Mouse (Mus musculus): ENCODE measurements around the gene Dock4. TPM values are rescaled to one million over a fixed set of nuclear protein-coding genes. Genes with fewer than 3 reads are reported as not detected.
A peak's percentile ranks its signal among the peaks of the same experiment; 100 is the strongest.

The Dock4 gene
- 6.4 and 9.6 TPM in 2 replicates for polyA plus RNA-seq (2015; fragmentation: Nextera tagmentation; extraction: Ambion mirVana)

DNA sequence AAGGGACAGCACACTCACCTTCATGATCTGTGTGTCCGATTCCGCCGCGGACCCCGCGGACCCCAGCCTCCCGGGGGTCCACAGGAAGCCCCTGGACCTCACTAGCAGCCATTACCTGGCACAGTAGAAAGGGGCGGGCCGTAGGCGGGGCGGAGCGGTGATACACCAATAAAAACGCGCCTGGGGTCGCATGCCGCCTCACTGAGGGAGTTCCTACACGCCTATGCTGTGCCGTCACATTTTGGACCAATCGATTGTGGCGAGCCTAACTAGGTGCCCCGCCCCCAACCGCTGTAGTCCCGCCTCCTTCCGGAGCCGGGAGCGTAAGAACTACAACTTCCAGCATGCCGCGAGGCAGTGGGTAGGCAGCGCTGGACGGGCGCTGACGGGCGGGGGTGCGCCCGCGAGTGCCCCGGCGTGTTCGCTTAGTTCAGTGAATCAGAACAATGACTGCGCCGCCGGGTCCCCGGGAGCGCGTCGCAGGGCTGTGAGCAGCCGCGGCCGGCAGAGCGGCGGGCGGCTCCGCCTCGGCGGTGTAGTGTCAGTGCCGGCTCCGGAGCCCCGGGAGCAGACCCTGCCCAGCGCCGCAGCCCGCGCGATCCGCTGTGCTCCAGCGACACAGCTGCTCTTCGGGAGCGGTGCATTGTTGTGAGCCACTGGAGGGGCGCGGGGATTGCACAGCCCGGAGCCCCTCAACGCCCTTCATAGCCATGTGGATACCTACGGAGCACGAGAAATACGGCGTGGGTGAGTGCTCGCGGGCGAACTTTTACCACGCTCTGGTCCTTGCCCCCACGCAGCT, at the start of gene Dock4, which contains the start of gene Zfp277:
Gene Dock4 (plus strand): TSS at position 305 of the 802 bp plus-strand sequence.
Gene Zfp277 (minus strand): TSS at position 255 of the 802 bp plus-strand sequence.
- Histone ChIP-seq H3K4me1 (ENCODE audit: control insufficient read depth, insufficient read depth, low read length) (peaks cover 18% of the 10 kb centered on the region), H3K27me3 (ENCODE audit: control insufficient read depth, insufficient read depth, low read length) (no peaks in the 10 kb centered on the region), H3K9ac (ENCODE audit: low read length) (peak within 1 kb of the TSS; percentile 90), H3K4me3 (ENCODE audit: low read length) (peak within 1 kb of the TSS; percentile 82), H3K27ac (ENCODE audit: low read length) (peak within 1 kb of the TSS; percentile 82), H3K4me2 (ENCODE audit: low read depth, low read length) (peak within 1 kb of the TSS; percentile 97), H3K36me3 (ENCODE audit: control insufficient read depth, insufficient read depth) (no peaks in the 10 kb centered on the region), H3K9me3 (replicated peaks; ENCODE audit: control insufficient read depth, low read length) (no peaks in the 10 kb centered on the region)
- WGBS, result under 1% methylated on average over 80 of the region's 80 CpGs
- peak; percentile 98 for ATAC-seq (replicated peaks; ENCODE audit: extremely low read depth, insufficient read depth, low FRiP score)

DNA sequence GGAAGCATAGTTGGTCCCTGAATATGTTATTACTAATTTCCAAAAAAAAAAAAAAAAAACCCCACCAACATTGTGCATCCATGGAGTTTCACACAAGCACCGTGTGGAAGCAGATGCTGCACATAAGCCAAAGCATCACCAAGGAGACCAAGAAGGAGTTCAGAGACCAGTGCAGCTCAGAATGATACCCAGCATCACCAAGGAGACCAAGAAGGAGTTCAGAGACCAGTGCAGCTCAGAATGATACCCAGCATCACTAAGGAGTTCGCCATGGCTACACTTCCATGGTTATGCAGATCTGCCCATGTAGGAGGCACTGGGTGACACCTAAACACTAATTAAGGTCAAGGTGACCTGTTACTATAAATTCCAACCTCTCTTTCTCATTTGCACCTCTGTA, 46.8 kb upstream of the Dock4 start:
- Histone ChIP-seq H3K4me3 (ENCODE audit: low read length) (no peak overlapping the region), H3K27ac (ENCODE audit: low read length) (no peak overlapping the region), H3K27me3 (ENCODE audit: control insufficient read depth, insufficient read depth, low read length) (no peaks in the 10 kb centered on the region), H3K9ac (ENCODE audit: low read length) (no peak overlapping the region), H3K9me3 (replicated peaks; ENCODE audit: control insufficient read depth, low read length) (no peaks in the 10 kb centered on the region), H3K4me2 (ENCODE audit: low read depth, low read length) (no peak overlapping the region), H3K36me3 (ENCODE audit: control insufficient read depth, insufficient read depth) (no peaks in the 10 kb centered on the region), H3K4me1 (ENCODE audit: control insufficient read depth, insufficient read depth, low read length) (no peaks in the 10 kb centered on the region)
- no peak for ATAC-seq (replicated peaks; ENCODE audit: extremely low read depth, insufficient read depth, low FRiP score)
- 90% methylated on average over 2 of the region's 2 CpGs for WGBS

DNA sequence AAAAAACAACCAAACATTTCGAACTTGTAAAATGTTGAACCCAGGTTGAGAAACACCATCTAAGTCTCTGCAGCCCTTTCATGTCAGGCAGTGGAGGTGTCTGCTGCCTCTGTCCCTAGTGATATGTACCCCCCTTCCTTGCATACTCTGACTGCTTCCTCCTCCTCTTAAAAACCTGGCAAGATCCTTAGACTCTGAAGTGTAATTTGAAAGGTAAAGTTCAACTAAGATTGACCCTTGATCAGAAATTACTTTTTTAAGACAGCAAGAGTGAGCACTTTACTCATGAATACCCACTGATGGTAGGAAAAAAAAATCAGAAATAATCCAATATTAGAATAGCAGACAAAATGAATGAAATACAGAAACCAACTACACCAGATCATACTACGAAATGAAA, 46.4 kb upstream of the Dock4 start:
- Histone ChIP-seq H3K9me3 (replicated peaks; ENCODE audit: control insufficient read depth, low read length) (no peaks in the 10 kb centered on the region), H3K27me3 (ENCODE audit: control insufficient read depth, insufficient read depth, low read length) (no peaks in the 10 kb centered on the region), H3K4me3 (ENCODE audit: low read length) (no peak overlapping the region), H3K9ac (ENCODE audit: low read length) (no peak overlapping the region), H3K36me3 (ENCODE audit: control insufficient read depth, insufficient read depth) (no peaks in the 10 kb centered on the region), H3K4me1 (ENCODE audit: control insufficient read depth, insufficient read depth, low read length) (no peaks in the 10 kb centered on the region), H3K27ac (ENCODE audit: low read length) (no peak overlapping the region), H3K4me2 (ENCODE audit: low read depth, low read length) (no peak overlapping the region)
- WGBS, result 95% methylated on average over 2 of the region's 2 CpGs
- no peak for ATAC-seq (replicated peaks; ENCODE audit: extremely low read depth, insufficient read depth, low FRiP score)

DNA sequence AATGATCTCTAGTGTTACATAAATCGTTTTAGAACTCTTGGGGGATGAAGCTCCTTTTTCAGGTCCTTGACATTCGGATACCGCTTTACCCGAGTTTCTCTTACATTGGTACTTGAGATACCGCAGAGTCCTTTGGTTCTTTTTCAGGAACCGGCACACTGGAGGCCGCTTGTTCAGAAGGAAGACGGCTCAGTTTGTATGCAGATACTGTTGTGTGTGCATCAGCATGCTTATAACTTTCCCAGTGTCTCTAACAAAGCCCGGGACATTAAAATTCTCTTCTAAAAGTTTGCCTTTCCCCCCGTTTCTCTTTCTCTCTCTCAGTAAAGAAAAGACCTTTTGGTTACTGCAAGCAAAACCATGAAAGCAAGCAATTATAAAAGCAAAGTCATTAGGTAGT, 45.9 kb upstream of the Dock4 start:
- Histone ChIP-seq H3K4me1 (ENCODE audit: control insufficient read depth, insufficient read depth, low read length) (no peaks in the 10 kb centered on the region), H3K9me3 (replicated peaks; ENCODE audit: control insufficient read depth, low read length) (no peaks in the 10 kb centered on the region), H3K27me3 (ENCODE audit: control insufficient read depth, insufficient read depth, low read length) (no peaks in the 10 kb centered on the region), H3K36me3 (ENCODE audit: control insufficient read depth, insufficient read depth) (no peaks in the 10 kb centered on the region), H3K4me2 (ENCODE audit: low read depth, low read length) (no peak overlapping the region), H3K27ac (ENCODE audit: low read length) (no peak overlapping the region), H3K9ac (ENCODE audit: low read length) (no peak overlapping the region), H3K4me3 (ENCODE audit: low read length) (no peak overlapping the region)
- no peak for ATAC-seq (replicated peaks; ENCODE audit: extremely low read depth, insufficient read depth, low FRiP score)
- WGBS, result 88% methylated on average over 10 of the region's 10 CpGs

DNA sequence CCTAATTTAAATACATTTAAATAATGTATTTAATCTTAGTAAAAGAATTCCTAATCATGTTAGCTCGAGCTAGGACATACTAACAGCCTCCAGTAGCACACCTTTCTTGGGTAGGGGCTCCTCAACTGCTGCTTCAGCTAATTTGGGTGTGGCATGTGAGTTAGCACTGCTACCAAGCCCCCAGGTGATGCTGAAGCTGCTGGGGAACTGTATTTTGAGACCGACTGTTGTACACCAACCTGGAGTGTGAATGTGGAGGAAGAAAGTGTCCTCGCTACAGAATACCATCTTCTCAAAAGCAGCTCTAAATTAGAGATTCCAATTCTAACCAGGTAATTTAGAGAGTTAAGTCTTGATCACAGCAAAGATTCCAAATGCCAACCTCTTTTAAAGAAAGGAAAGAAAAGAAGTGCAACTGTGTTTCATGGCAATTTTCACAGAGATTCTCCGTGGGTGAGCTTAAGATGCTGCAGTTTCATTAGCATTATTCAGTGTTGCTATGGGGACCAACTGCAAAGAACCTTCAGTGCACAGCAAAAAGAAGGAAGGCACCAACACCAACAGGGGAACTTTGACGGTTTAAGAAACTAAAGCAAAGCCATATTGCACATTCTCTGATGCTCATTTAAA, 31.0 kb upstream of the Dock4 start:
- H3K36me3 ChIP-seq (ENCODE audit: control insufficient read depth, insufficient read depth), result peaks cover under 1% of the 10 kb centered on the region
- ATAC-seq (replicated peaks; ENCODE audit: extremely low read depth, insufficient read depth, low FRiP score), result no peak
- H3K4me1 ChIP-seq (ENCODE audit: control insufficient read depth, insufficient read depth, low read length), result peaks cover 9% of the 10 kb centered on the region; the same call in 1 of the 2 replicates
- WGBS, result 85% methylated on average over 5 of the region's 5 CpGs
- peaks cover under 1% of the 10 kb centered on the region; the same call in 1 of the 2 replicates for H3K9me3 ChIP-seq (replicated peaks; ENCODE audit: control insufficient read depth, low read length)
- no peak overlapping the region for H3K4me3 ChIP-seq (ENCODE audit: low read length)
- no peak overlapping the region for H3K4me2 ChIP-seq (ENCODE audit: low read depth, low read length)
- no peaks in the 10 kb centered on the region for H3K27me3 ChIP-seq (ENCODE audit: control insufficient read depth, insufficient read depth, low read length)
- no peak overlapping the region for H3K9ac ChIP-seq (ENCODE audit: low read length)
- H3K27ac ChIP-seq (ENCODE audit: low read length), result no peak overlapping the region

DNA sequence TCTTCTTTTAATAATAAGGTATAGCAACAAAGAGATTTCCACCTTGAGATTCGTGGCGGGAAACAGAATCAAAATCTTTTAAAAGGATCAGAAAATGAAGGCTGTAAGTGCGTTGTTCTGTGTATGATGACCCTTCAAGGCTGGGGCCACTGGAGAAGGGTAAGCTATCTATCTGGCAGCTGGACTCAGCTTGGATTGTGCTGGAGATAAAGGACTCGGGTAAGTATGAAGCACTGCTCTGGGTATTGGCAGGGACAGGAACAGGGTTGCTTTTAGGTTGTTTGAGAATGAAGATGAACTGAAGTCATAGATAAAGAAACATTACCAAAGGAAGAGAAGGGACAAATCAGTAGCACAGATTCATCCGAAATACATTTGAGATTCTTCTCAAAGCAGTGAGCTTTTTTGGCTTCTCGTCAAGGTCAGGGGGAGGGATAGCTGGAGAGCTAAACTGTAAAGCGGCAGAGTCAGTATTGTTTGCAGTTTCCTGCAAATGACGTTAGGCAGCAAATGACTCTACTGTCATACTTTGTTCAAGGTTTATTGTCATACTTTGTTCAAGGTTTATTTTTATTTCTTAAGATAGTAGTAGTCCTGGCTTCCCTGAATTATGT, 30.3 kb upstream of the Dock4 start:
- H3K27me3 ChIP-seq (ENCODE audit: control insufficient read depth, insufficient read depth, low read length), result no peaks in the 10 kb centered on the region
- ATAC-seq (replicated peaks; ENCODE audit: extremely low read depth, insufficient read depth, low FRiP score), result no peak
- no peak overlapping the region for H3K27ac ChIP-seq (ENCODE audit: low read length)
- no peak overlapping the region for H3K4me2 ChIP-seq (ENCODE audit: low read depth, low read length)
- H3K9me3 ChIP-seq (replicated peaks; ENCODE audit: control insufficient read depth, low read length), result no peaks in the 10 kb centered on the region
- H3K9ac ChIP-seq (ENCODE audit: low read length), result no peak overlapping the region
- WGBS, result 59% methylated on average over 8 of the region's 8 CpGs
- H3K4me1 ChIP-seq (ENCODE audit: control insufficient read depth, insufficient read depth, low read length), result peaks cover 9% of the 10 kb centered on the region; the same call in 1 of the 2 replicates
- no peak overlapping the region for H3K4me3 ChIP-seq (ENCODE audit: low read length)
- no peaks in the 10 kb centered on the region for H3K36me3 ChIP-seq (ENCODE audit: control insufficient read depth, insufficient read depth)

DNA sequence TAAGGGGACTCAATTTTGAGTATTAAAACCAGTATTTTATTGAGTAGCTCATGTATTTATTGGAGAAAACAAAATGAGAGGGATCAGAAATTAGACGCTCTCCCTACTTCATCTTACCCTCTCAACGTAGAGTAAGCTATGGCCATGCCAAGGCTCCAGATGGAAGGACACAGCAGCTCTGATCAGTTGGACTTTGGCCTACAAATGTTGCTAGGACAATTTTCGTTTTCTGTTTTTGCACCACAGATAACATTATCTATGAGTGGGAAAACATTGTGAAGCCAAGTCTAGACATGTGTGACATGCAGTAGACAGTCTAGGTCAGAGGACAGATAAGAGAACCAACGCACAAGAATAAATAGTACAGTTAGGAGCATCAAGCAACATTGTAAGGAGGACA, 28.5 kb upstream of the Dock4 start:
- Histone ChIP-seq H3K4me1 (ENCODE audit: control insufficient read depth, insufficient read depth, low read length) (peaks cover 9% of the 10 kb centered on the region; the same call in 1 of the 2 replicates), H3K9me3 (replicated peaks; ENCODE audit: control insufficient read depth, low read length) (no peaks in the 10 kb centered on the region)

DNA sequence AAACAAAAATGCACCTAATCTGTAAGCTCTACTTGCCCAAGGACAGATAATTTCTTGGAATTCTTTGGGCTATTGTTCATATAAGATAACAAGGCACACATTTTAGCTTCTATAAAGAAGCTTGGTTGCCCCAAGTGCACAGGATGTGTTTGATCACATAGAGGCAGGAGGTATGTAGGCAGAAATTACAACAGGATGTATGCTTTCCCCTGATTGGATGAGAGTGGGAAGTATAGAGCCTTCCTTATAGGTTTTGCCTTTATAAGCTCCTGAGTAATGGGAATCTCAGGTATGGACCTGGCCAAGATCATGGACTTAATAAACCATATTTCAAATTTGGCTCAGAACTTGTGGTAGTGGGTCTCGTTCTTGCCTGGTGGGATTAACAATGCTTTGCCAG, 20.8 kb upstream of the Dock4 start:
- WGBS, result 89% methylated on average over 1 of the region's 1 CpGs
- Histone ChIP-seq H3K27ac (ENCODE audit: low read length) (no peak overlapping the region), H3K4me2 (ENCODE audit: low read depth, low read length) (no peak overlapping the region), H3K4me1 (ENCODE audit: control insufficient read depth, insufficient read depth, low read length) (peaks cover 3% of the 10 kb centered on the region), H3K27me3 (ENCODE audit: control insufficient read depth, insufficient read depth, low read length) (no peaks in the 10 kb centered on the region), H3K36me3 (ENCODE audit: control insufficient read depth, insufficient read depth) (peaks cover 4% of the 10 kb centered on the region; the same call in 1 of the 2 replicates), H3K9ac (ENCODE audit: low read length) (no peak overlapping the region), H3K4me3 (ENCODE audit: low read length) (no peak overlapping the region), H3K9me3 (replicated peaks; ENCODE audit: control insufficient read depth, low read length) (no peaks in the 10 kb centered on the region)
- ATAC-seq (replicated peaks; ENCODE audit: extremely low read depth, insufficient read depth, low FRiP score), result no peak

More for the DNA sequence above, 28.5 kb upstream of the Dock4 start:
- no peak overlapping the region for H3K4me3 ChIP-seq (ENCODE audit: low read length)
- no peak for ATAC-seq (replicated peaks; ENCODE audit: extremely low read depth, insufficient read depth, low FRiP score)
- no peak overlapping the region for H3K4me2 ChIP-seq (ENCODE audit: low read depth, low read length)
- no peak overlapping the region for H3K27ac ChIP-seq (ENCODE audit: low read length)
- WGBS, result 40% methylated on average over 4 of the region's 4 CpGs
- no peaks in the 10 kb centered on the region for H3K27me3 ChIP-seq (ENCODE audit: control insufficient read depth, insufficient read depth, low read length)
- H3K9ac ChIP-seq (ENCODE audit: low read length), result no peak overlapping the region
- H3K36me3 ChIP-seq (ENCODE audit: control insufficient read depth, insufficient read depth), result no peaks in the 10 kb centered on the region

DNA sequence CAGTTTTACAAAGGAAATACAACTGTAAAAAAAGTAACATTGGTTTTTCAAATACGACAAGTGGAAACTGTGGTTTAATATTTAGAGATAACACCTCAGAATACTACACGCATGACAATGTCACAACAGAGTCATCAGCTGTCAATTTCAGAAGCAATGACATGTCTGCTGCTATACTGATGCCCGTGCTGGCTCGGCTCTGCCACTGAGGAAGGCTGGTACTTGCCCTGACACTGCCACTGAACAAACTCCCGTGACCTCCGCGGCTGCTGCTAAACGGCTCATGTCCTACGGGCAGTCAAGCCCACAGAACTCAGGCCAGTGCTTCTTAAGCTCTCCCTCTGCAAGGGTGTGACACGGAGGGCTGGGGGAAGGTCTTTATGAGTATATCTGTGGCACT, 18.1 kb upstream of the Dock4 start:
- no peak for ATAC-seq (replicated peaks; ENCODE audit: extremely low read depth, insufficient read depth, low FRiP score)

More for the DNA sequence above, 18.1 kb upstream of the Dock4 start:
- no peak overlapping the region for H3K4me2 ChIP-seq (ENCODE audit: low read depth, low read length)
- peaks cover 16% of the 10 kb centered on the region for H3K4me1 ChIP-seq (ENCODE audit: control insufficient read depth, insufficient read depth, low read length)
- WGBS, result 85% methylated on average over 10 of the region's 10 CpGs
- no peak overlapping the region for H3K9ac ChIP-seq (ENCODE audit: low read length)
- H3K4me3 ChIP-seq (ENCODE audit: low read length), result no peak overlapping the region
- H3K36me3 ChIP-seq (ENCODE audit: control insufficient read depth, insufficient read depth), result peaks cover 4% of the 10 kb centered on the region; the same call in 1 of the 2 replicates
- no peaks in the 10 kb centered on the region for H3K27me3 ChIP-seq (ENCODE audit: control insufficient read depth, insufficient read depth, low read length)
- H3K9me3 ChIP-seq (replicated peaks; ENCODE audit: control insufficient read depth, low read length), result no peaks in the 10 kb centered on the region
- no peak overlapping the region for H3K27ac ChIP-seq (ENCODE audit: low read length)
